Mouse (Mus musculus) bone marrow, adult 2 months (tissue): ENCODE measurements around the gene Snap23.

Source experiments
- CTCF ChIP-seq: fragments of 200-500 bp; IDR thresholded peaks from 2 replicates; pipeline ENCODE4 v1.5.1; 2011; ENCODE audit warnings: low read length, control low read depth; ENCODE audit not compliant: control insufficient read depth, insufficient read depth
- POLR2A ChIP-seq: fragments of 200-500 bp; IDR thresholded peaks from 2 replicates; pipeline ENCODE4 v1.6.1; 2011; ENCODE audit warnings: low read depth, mild to moderate bottlenecking, control low read depth, low read length, borderline replicate concordance; ENCODE audit not compliant: control insufficient read depth

GRCm38 (mm10) chr2:120529531-120529930 lies 37.9 kb upstream of the Snap23 start:
- TF ChIP-seq CTCF (no peak), POLR2A (no peak)
